Mouse (Mus musculus) induced T-regulatory cell, adult 2 months (primary cell): ENCODE results near the gene Mynn.
"Not testable (repeated sequence)": the region's sequence is repeated elsewhere in the genome, so short reads cannot be mapped to it uniquely, and the experiment has no call there.

ENCODE experiments used
- DNase-seq: peaks from one replicate; pipeline ENCODE4 v3.0.0-alpha.2; 2012; ENCODE audit warnings: low read depth

Mynn gene

GRCm38 (mm10) chr3:30602065-30602739 lies at the start of gene Mynn:
TSS of gene Mynn (plus strand) at chr3:30602065.
- peak; percentile 99 for DNase-seq

GRCm38 (mm10) chr3:30553741-30554140 lies 48.1 kb upstream of the Mynn start:
- DNase-seq, result no peak

GRCm38 (mm10) chr3:30560677-30561314 lies 41.1 kb upstream of the Mynn start:
- DNase-seq, result no peak

GRCm38 (mm10) chr3:30566333-30566732 lies 35.5 kb upstream of the Mynn start:
- not testable (repeated sequence) for DNase-seq

- no peak for DNase-seq
Observed at GRCm38 (mm10) chr3:30573549-30573948, 28.3 kb upstream of the Mynn start.

GRCm38 (mm10) chr3:30588865-30589264 lies 13.0 kb upstream of the Mynn start:
- no peak for DNase-seq

GRCm38 (mm10) chr3:30592418-30592853 lies 9.4 kb upstream of the Mynn start:
- DNase-seq, result peak; percentile 80

- DNase-seq, result peak; percentile 65
Observed at GRCm38 (mm10) chr3:30593719-30594485, 8.0 kb upstream of the Mynn start.

GRCm38 (mm10) chr3:30595111-30595832 lies 6.6 kb upstream of the Mynn start:
- peak; percentile 49 for DNase-seq

GRCm38 (mm10) chr3:30597271-30597670 lies 4.6 kb upstream of the Mynn start:
- no peak for DNase-seq

GRCm38 (mm10) chr3:30599711-30600545 lies 1.9 kb upstream of the Mynn start, which contains the start of gene Actrt3:
TSS of gene Actrt3 (minus strand) at chr3:30599939.
- peak; percentile 64 for DNase-seq

- DNase-seq, result no peak
Observed at GRCm38 (mm10) chr3:30600717-30601116, 1.1 kb upstream of the Mynn start.

- peak; percentile 98 for DNase-seq
Observed at GRCm38 (mm10) chr3:30601175-30601574, 690 bp upstream of the Mynn start.

GRCm38 (mm10) chr3:30601610-30602064 lies 228 bp upstream of the Mynn start:
- no peak for DNase-seq

GRCm38 (mm10) chr3:30602740-30603098 lies 854 bp downstream of the Mynn start:
- DNase-seq, result peak; percentile 88

- no peak for DNase-seq
Observed at GRCm38 (mm10) chr3:30603256-30603655, 1.4 kb downstream of the Mynn start.

- DNase-seq, result no peak
Observed at GRCm38 (mm10) chr3:30608999-30609398, 7.1 kb downstream of the Mynn start.

- DNase-seq, result no peak
Observed at GRCm38 (mm10) chr3:30610930-30611329, 9.1 kb downstream of the Mynn start.

- no peak for DNase-seq
Observed at GRCm38 (mm10) chr3:30620132-30620531, 18.3 kb downstream of the Mynn start.

- no peak for DNase-seq
Observed at GRCm38 (mm10) chr3:30633681-30634080, 31.8 kb downstream of the Mynn start.

- peak; percentile 9 for DNase-seq
Observed at GRCm38 (mm10) chr3:30635629-30636028, 33.8 kb downstream of the Mynn start.
